Mouse (Mus musculus) embryo, embryonic 11 days (tissue): ENCODE results near the gene Med14.

Experiments used
- DNase-seq: peaks from one replicate; pipeline ENCODE4 v3.0.0-alpha.2; 2015

The Med14 gene

DNA sequence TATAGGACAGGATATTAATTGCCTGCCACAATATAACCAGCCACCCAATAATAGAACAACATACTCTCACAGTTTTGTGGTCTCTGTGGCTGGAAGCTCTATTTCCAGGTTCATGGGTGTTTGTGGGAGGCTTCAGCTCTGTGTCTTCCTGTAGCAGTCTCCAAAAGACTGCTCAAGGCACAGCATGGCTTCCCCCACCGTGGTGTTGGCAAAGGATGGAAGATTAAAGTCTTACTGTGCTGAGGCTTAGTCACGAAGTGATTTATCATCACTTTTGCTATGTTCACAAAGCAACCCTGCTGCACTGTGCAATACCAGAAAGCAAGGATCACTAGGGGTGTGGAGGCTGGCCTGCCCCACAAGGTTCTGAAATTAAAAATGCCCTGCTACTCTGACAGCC is 108.0 kb downstream of the Med14 start:
- no peak for DNase-seq

DNA sequence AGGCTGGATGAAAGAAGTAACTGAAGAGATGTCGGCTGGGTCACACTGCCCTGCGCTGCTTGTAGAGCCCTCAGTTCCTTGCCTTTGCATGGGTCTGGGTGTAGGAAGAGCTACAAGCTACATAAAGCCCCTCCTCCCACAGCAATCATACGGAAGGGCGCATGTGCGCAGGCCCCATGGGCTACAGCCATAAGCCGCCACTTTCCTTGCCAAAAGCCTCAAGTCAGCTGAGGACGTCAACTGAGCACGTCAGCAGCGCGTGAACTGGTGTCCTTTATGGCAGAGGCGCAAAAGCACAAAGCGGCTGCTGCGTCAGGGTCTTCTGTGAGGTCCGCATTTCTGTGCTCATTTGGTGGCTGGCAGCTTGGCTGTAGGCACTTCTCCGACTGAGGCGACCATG is 110.0 kb downstream of the Med14 start:
- no peak for DNase-seq

- no peak for DNase-seq
Observed at GRCm38 (mm10) chrX:12645531-12646304, 116.2 kb downstream of the Med14 start.

DNA sequence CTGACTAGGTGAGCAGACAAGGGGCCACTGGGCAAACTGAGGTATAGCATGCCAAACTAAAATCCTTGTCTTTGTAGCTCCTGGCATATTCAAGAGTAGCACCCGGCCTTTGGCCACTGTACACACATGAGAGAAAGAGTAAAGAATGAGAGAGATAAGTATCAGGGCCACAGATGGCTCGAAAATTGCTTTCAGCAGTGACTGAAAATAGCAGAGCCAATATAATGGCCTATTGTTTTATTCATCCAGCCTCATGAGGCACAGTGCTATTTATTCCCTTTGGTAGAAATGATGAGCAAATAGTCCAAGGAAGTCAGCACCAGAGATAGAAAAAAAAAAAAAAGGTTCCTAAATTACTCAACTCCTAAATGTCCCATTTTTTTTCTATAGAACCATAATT is 116.9 kb downstream of the Med14 start:
- no peak for DNase-seq
